Mouse (Mus musculus) adrenal gland, postnatal 10 days (tissue): ENCODE data around the gene Gucy2f. TPM values are rescaled to one million over a fixed set of nuclear protein-coding genes. Genes with fewer than 3 reads are reported as not detected.
"Not testable (repeated sequence)": the region's sequence is repeated elsewhere in the genome, so short reads cannot be mapped to it uniquely, and the experiment has no call there.

ENCODE experiments used
- DNase-seq: peaks from one replicate; pipeline ENCODE4 v3.0.0; 2021; ENCODE audit warnings: mixed read lengths
- long read RNA-seq, 2 experiments: library from polyadenylated mRNA; stranded (forward); transcript quantifications; one replicate each; pipeline ENCODE4 v2.0.0; 2021
- total RNA-seq, 2 experiments: library from RNA; stranded (reverse); gene quantifications; 2 replicates each; pipeline ENCODE4 v1.2.3; 2021

Gucy2f gene
- not detected for total RNA-seq
- long read RNA-seq, experiment 1: 0 reads
- long read RNA-seq, experiment 2: 0 reads

DNA sequence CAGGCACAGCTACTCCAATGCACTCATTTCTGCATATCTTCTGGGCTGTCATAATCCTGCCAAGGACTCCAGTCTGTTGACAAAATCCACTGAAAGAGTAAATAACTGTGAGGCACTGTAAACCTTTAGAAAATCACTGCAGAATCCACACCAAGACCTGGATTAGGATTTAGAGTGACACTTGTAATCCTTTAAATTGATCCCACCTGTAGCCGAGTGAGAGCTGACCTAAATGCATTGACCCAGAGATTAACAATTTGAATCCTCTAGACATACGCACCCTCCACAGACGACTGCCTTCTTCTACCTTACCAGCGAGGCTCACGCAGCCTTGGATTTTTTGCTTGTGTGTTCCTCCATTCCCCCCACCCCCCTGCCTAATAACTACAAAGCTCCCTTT is at the start of gene Gucy2f:
TSS of gene Gucy2f (minus strand) at position 101 of the 400 bp plus-strand sequence.
- DNase-seq: no peak

DNA sequence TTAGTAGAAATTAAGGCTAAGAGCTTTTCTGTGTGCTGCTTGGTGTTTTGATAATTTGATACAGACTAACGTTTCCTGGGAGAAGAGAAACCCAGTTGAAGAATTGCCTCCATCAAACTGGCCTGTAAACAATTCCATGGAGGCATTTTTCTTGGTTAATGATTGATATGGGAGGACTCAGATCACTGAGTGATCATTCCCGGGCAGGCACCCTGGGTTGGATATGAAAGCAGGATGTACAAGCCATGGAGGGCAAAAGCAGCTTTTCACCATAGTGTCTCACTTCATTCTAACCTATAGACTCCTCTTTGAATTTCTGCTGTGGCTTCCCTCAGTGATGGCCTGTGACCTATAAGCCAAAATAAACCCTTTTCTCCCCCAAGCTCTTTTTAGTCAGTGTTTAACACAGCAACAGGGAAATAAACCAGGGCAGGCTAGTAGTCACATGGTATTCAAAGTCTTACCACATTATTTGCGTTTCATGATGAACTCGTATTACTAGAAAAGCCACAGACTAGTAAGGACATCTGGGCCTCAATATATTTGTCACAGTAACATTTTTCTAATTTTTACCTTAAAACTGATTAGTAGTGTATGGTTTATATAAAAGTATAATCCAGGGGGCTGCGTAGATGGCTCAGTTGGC is 49.1 kb upstream of the Gucy2f start:
- DNase-seq: no peak

DNA sequence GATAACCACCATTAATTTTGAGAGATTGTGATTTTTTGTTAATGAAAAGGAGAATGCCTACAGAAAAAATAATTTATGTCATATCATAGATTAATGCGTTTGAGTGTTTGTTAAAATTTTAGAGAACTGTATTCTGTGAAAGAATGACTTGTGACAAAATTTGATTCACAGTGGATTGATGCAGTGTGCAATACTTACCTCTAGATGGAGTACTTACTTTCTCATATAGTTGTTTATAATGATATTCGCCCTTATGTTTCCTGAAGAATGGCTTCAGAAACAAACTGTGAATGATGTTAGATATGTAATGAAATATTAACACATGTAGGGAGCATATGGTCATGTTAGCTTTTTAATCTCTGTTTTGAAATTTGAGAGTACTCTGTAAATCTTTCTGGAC is 40.4 kb upstream of the Gucy2f start:
- DNase-seq: no peak

DNA sequence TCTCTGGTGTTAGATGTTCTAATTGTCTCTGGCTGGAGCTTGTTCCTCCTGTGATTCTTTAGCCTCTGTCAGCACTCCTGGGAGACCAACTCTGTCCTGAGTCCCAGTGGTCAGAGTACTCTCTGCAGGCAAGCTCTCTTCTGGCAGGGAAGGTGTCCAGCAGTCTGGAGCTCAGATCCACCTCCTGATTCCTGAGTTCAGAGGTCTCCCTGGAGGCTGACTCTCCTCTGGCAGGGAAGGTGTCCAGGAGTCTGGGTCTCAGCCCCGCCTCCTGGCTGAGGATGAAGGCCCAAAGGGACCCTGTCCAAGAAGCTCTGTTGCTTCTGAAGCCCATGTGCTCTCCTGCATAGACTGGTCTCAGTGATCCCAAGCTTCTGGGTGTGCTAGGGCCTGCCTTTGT is 39.4 kb upstream of the Gucy2f start:
- DNase-seq: not testable (repeated sequence)

DNA sequence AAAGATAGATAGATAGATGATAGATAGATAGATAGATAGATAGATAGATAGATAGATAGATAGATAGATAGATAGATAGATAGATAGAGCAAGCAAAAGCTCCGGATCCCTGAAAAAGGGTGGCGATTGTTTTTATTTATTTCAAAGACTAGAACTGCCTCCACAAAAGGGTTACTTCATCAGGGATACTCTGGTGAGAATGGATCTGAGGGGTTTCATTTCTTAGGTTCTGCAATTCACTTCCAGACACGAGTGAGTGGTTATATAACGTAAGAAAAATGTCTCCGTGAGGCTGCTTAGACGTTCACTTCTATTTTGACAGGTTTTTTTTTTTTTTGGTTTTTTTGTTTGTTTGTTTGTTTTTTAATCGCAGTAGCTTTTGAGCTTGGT is 32.0 kb upstream of the Gucy2f start:
- no peak for DNase-seq

DNA sequence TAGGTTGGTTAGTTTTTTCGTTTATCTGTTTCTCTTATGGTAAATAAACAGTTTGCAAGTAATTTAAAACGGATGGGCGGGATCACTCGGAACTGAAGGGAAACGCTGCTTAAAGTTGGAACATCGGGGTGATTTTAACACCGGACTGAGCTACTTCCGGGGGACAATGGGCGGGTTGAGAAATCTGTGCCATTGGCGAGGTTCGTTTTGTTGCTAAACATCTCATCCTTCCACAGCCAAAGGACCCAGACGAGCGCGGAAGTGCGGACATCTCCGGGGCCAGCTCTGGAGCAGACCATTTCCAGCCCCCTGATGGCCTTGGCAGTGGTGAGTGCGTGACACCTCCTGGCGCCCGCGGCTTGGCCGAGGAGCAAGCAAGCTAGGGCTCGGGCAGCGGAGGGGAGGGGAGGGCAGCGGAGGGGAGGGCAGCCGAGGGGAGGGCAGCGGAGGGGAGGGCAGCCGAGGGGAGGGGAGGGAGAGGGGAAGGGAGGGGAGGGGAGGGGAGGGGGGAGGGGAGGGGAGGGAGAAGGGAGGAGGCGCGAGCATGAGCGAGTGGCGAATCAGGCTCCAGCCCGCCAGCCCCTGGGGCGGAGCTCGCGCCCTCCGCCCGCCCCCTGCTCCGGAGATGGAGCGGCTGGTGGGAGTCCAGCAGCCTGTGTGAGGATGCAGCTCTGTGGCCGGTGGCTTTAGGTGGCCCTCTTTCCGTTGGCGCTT is 31.5 kb upstream of the Gucy2f start:
- peak; percentile 80 for DNase-seq

DNA sequence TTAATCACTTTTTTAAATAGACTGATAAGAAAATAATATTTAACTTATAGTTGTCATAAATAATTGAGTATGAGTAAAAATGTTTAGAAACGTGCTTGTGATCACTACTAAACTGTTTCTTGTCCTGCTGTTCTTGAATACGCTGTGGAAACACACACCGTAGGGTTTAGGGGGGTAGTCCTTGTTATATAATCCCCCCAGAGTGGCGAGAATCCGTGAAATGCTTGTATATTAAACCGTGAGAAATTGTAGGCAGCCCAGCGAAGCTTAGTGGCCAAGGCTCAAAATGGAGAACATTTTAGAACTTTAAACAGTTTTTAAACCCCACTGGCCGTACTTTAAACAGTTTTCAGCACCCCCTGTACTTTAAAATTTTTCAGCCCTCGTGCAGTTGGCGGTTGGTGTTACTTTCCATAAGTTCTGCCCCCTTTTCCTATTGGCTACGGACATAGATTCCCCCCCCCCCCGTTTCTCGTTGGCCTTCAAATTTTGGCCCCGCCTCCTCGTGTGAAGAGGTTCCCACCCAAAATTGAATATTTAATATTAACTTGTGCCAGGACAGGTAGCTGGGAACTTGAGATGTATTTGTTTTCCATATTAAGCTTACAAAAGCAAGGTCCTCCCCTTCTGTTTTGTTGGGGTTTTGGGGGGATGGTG is 30.8 kb upstream of the Gucy2f start:
- peak; percentile 38 for DNase-seq

DNA sequence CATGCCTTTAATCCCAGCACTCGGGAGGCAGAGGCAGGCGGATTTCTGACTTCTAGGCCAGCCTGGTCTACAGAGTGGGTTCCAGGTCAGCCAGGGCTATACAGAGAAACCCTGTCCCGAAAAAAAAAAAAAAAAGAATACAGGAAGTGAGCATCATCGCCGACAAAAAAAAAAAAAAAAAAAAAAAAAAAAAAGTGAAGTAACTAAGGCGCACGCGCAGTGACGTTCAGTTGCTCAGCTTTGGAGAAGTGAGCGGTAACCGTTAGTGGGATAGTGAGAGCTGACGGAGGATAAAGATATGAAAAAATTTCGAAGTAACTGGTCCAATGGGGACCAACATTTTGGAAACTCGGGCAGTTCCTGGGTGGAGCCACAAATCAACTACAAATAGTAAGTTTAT is 29.8 kb upstream of the Gucy2f start, which contains the start of gene Nxt2:
TSS of gene Nxt2 (plus strand) at position 229 of the 400 bp plus-strand sequence.
- DNase-seq: no peak

DNA sequence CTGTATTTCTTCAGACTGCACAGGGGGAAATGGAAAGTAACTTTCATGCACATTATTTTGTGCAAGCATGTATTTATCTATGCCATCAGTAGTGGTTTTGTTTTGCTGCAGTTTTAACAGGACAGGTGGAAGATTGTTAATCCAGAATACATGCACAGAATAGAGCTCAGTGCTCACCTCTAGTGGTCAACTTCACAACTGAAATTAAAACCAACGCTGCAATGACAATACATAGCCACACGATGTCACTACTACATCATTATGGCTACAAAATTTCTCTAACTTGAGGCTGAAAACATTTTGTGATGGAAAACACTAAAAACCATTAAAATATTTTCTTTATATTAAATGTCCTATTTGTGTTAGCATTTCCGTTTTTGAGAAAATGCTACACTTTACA is 3.6 kb upstream of the Gucy2f start:
- peak; percentile 22 for DNase-seq

DNA sequence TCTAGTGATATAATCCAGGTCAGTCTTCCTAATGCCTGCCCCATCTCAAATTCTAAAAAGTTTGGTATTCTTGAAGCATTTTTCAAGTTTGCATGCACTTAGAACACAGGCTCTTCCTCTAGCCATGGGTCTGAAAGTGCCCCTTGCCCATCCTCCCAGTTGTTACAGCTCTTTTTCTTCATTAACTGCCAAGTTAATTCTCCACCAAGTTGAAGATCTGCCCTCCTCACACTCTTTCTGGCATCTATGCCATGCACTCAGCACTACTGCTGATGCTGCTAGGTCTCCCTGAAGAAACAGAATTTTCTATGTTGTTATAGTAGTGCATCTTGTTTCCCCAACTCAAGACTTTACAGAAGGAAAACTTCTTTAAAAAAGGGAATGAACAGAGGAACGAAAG is 1.2 kb downstream of the Gucy2f start:
- no peak for DNase-seq

DNA sequence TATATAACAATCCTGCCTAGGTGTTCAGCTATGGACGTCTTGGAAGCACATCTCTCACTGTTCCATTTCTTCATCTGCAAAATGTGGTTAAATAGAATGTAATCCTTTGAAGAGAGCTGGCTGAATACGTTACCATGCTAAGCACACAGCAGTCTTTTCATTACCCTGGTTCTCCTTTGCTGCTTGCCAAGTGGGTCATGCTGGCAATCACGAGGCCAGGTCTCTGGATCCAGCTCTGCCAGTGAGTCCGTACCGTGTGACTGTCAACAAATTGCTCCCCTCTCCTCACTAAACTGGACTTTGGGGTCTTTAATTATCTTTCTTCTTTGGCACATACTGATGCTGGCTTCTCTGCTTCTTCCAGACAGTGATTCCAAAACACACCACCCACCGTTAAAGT is 2.3 kb downstream of the Gucy2f start:
- peak; percentile 24 for DNase-seq

DNA sequence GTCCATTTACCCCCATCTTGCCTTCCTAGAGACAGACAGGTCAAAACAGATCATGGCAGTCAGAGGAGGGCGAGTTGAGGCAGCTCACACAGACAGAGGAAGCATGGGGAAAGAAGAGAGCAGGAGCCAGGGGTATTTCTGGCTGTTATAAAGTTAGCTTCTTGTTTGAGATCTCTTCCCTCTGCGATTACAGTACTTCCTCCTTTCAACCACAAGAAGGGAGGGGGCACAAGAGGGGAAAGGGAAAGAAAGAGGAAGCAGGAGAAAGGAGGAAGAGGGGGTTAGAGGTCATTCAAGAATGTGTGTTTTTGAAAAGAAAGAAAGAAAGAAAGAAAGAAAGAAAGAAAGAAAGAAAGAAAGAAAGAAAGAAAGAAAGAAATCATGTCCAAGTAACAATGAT is 6.4 kb downstream of the Gucy2f start:
- no peak for DNase-seq

DNA sequence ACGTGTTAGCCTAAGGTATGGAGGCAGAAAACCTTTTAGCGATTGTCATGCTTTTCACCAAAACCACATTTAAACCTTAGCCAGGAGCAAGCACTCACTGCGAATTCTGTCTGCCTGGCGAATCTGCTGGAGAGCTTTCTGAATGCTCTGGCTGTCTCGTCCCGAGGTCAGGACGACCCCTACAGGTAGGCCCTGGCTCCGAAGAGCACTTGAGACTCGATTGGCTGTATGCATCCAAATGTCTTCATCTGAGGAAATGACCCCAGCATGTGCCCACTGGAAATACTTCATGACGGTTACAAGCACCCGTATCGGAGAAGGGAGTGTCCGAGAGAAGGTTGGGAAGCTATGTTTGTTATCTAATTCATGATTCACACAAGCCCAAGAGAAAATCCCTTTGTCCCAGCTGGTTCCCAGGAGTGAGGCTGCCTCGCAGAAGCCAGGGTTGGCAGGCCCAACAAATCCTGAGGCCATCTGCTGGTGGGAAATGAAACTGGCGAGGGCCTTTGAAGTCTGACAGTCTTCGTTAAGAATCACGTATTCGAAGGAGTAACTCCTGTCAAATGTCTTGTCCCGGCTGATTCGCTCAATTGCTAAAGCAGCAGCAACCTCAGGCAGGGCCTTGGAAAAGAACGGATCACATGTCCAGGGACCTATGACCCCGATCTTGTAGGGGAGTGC is 7.6 kb downstream of the Gucy2f start:
- DNase-seq: peak; percentile 64

DNA sequence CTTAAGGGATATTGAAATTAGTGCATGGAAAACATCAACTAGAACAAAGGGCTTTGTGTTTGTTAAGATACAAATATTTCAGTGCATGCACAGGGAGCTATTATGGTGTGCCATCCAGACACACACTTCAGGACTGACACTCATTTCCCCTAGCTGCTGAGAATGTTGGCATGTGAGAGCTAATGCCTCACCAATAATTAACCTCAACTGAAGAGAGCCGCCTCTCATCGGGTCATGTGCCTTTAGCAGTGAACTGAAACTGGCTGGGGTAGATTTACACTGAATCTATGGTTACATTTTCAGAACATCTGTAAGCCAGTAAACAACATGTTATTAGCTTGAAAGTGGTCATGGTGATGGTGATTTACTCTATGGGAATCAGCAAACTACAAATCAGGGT is 14.7 kb downstream of the Gucy2f start:
- no peak for DNase-seq

DNA sequence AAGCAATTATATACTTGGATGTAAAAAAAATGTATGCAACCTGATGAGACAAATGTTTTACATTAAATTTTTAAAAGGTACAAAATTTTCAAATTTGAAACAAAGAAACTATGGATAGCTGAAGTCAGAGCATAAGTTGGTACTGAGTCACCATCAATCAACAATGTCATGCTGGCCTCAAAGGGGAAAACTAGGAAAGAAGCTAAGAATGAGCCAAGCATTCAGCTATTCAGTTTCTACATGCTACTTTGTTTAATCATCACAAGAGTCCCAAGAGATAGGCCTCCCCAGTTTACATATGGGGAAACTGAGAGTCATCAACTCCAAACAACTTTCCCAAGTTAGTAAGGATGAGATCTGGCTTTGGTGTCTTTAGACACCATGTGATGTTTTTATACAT is 19.8 kb downstream of the Gucy2f start:
- DNase-seq: no peak

DNA sequence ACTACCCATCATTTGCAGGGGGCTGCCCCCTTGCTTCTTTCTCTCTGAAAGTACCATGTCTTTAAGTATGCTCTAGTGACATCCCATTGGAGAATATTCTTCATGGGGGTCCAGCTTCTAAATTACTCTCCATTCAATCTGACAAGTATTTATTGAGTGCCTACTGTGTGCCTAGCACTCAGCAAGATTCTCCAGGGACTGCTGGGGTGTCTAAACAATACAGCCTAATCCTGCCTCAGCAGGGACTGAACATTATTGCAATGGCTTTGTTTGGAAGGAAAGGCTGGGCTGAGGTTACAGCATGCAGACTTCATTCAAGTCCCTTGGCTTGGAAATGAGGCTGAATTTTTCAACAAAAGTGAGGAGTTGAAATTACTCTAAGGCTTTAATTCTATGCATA is 81.0 kb downstream of the Gucy2f start:
- DNase-seq: no peak

DNA sequence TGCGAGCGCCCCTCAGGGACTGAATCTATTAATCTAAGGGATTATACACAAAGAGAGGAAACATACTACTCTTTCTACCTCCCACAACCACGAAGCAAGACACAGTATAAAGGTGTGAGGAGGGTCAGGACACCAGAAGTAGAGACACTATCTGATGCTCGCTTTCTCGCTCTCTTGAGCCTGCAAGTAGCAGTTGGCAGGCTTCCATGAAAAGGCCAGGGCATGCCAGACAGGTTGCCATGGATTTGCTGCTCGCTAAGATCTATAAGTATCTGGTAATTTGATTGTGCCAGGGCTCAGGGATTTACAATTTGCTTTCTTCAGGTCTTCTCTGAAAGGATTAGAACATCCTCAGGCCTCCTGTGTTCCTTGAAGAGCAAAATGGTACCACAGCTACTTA is 85.5 kb downstream of the Gucy2f start:
- no peak for DNase-seq

DNA sequence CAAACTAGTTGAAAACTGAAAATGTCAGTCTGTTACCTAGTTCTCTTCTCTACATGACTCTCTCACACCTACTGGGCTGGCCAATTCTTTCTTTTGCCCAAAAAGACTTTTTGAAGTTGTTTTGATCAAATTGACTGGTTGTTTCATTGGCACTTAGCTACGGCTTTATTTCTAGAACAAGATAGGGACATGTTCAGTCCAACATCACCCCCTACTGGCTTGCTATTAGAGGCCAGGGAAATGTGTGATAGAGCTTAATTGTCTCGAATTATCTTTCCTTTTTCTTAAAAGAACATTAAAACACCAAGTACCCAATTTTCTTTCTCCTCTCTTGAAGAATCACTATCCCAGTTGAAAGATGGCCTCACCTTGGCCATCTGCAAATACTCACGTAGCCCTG is 99.8 kb downstream of the Gucy2f start:
- DNase-seq: peak; percentile 27

DNA sequence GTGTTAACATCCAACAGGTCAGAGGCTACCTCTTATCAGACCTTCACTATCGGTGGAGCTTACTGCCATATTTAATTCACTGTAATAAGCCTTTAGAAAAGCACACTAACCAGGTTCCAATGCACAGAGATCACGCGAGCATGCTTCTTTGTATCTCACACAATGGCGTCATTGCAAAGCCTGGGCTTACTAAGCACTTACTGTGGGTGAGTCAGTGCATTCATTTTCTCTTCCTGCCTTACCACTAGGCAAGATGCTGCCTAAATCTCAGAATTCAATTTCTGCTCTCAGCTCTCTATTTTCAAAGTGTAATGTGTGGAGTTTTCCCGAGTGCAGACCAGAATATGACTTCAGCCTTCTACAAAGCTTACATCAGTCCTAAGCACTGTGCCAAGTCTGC is 101.2 kb downstream of the Gucy2f start:
- DNase-seq: no peak

DNA sequence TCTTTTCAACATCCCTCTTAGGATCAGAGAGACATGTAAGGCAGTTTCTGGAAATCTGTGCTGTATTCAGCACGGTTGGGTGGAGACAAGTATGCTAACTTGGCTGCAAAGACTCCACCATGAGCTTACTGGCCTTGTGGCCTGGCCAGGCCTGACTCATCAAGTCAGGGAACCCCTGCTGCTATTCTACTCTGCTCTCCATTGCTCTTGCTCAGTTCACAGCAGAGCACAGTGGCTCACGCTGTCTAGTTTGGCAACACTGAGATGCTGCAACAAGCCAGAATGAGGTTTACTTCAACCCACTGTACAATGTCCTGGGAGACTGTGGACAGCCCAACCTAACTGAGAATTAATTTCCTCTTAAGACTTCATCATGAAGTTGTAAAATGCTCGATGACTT is 134.1 kb downstream of the Gucy2f start:
- DNase-seq: peak; percentile 1
